Comparison of ENCODE assay signal across 23 mouse cellular contexts in genomic region chr15:7016018-7016417, GRCm38 (mm10).
DNase-seq lines count a peak whose midpoint lies in the region; ATAC-seq and TF ChIP-seq lines count a peak whose summit lies in the region.
"Had no signal": no experiment of that assay in that cellular context is flagged by ENCODE, and none has a peak within 500 bp of the region (broad histone marks: within the 10 kb centered on the region; RNA-seq: fewer than 3 reads in every experiment).

No protein-coding gene starts in this region.

- WGBS in kidney, embryonic 15.5 days = 20% methylated on average over 3 of the region's 3 CpGs
- 38% methylated on average over 3 of the region's 3 CpGs for WGBS in lung, embryonic 14.5 days

- H3K9ac ChIP-seq in kidney, embryonic 15.5 days = no peak overlapping the region
- H3K9ac ChIP-seq in lung, embryonic 14.5 days = no peak overlapping the region
- H3K9ac ChIP-seq: embryonic facial prominence, embryonic 12.5 days; forebrain, embryonic 12.5 days; hindbrain, embryonic 14.5 days had no signal

- no peak overlapping the region for H3K4me2 ChIP-seq in kidney, embryonic 15.5 days
- H3K4me2 ChIP-seq in lung, embryonic 14.5 days = no peak overlapping the region
- H3K4me2 ChIP-seq: embryonic facial prominence, embryonic 12.5 days; forebrain, embryonic 12.5 days; heart, embryonic 11.5 days; hindbrain, embryonic 14.5 days had no signal

- DNase-seq in frontal cortex, adult 2 months (ENCODE audit: extremely low spot score in 1 of 2, low spot score in 1 of 2) = no peak
- DNase-seq in kidney, postnatal 10 days = no peak
- peak; percentile 50 for DNase-seq in lung, embryonic 14.5 days
- no peak for DNase-seq in lung, postnatal 14 days
- peak; percentile 27 for DNase-seq in brain, adult 2 months (ENCODE audit: low read depth, low spot score)
- DNase-seq in MN1 (ENCODE audit: low spot score) = no peak
- DNase-seq: adrenal gland, adult 2 months; adrenal gland, postnatal 25 days; cerebellum, adult 11 months; cerebellum, adult 8-10 months; cerebellum, postnatal 14 days; embryo, embryonic 11 days; gastrocnemius, adult 2 months; gastrocnemius, postnatal 25 days had no signal

- no peak overlapping the region for H3K4me3 ChIP-seq in kidney, embryonic 15.5 days (replicated peaks)
- H3K4me3 ChIP-seq in lung, embryonic 14.5 days (ENCODE audit: low read depth, low read length) = no peak overlapping the region
- H3K4me3 ChIP-seq: embryonic facial prominence, embryonic 12.5 days; forebrain, embryonic 12.5 days; gastrocnemius, adult 2 months; hindbrain, embryonic 10.5 days had no signal

- peak; percentile 76 for ATAC-seq in frontal cortex, adult (ENCODE audit: low TSS enrichment)
- no peak for ATAC-seq in kidney, embryonic 15.5 days (replicated peaks; ENCODE audit: low FRiP score)
- no peak; the same call in 1 of the 2 replicates for ATAC-seq in lung, embryonic 14.5 days (ENCODE audit: insufficient read depth)
- ATAC-seq: forebrain, embryonic 16.5 days had no signal

- no peaks in the 10 kb centered on the region for H3K36me3 ChIP-seq in kidney, embryonic 15.5 days
- H3K36me3 ChIP-seq in lung, embryonic 14.5 days (ENCODE audit: insufficient read depth) = no peaks in the 10 kb centered on the region
- H3K36me3 ChIP-seq: embryonic facial prominence, embryonic 12.5 days; forebrain, embryonic 12.5 days; hindbrain, embryonic 10.5 days had no signal

- peak overlapping the region; percentile 75 for H3K27ac ChIP-seq in kidney, embryonic 15.5 days
- H3K27ac ChIP-seq in lung, embryonic 14.5 days (ENCODE audit: low read depth) = no peak overlapping the region
- H3K27ac ChIP-seq: embryonic facial prominence, embryonic 12.5 days; forebrain, embryonic 12.5 days; gastrocnemius, adult 2 months; hindbrain, embryonic 10.5 days; hindbrain, embryonic 14.5 days had no signal

- no peaks in the 10 kb centered on the region for H3K27me3 ChIP-seq in kidney, embryonic 15.5 days
- H3K27me3 ChIP-seq in lung, embryonic 14.5 days (ENCODE audit: insufficient read depth, low read length) = no peaks in the 10 kb centered on the region
- H3K27me3 ChIP-seq: CH12.LX; embryonic facial prominence, embryonic 12.5 days; forebrain, embryonic 12.5 days had no signal

- peaks cover 30% of the 10 kb centered on the region for H3K4me1 ChIP-seq in kidney, embryonic 15.5 days
- peaks cover 11% of the 10 kb centered on the region for H3K4me1 ChIP-seq in lung, embryonic 14.5 days (ENCODE audit: insufficient read depth)
- H3K4me1 ChIP-seq: forebrain, embryonic 12.5 days; hindbrain, embryonic 10.5 days had no signal

- no peaks in the 10 kb centered on the region for H3K9me3 ChIP-seq in kidney, embryonic 15.5 days (replicated peaks)
- H3K9me3 ChIP-seq in lung, embryonic 14.5 days (ENCODE audit: low read depth, low read length) = no peaks in the 10 kb centered on the region
- H3K9me3 ChIP-seq: embryonic facial prominence, embryonic 12.5 days; forebrain, embryonic 12.5 days; hindbrain, embryonic 10.5 days had no signal

- no peak for TF ChIP-seq CTCF in lung, embryonic 14.5 days (IDR thresholded peaks at IDR 0.05; ENCODE audit: low read depth)

Comparison
In these comparisons a context has a peak if more than half of its experiments do, and no peak if none do; other contexts are left out.
1. DNase-seq: peak in lung, embryonic 14.5 days (single experiment) and brain, adult 2 months (single experiment); none in frontal cortex, adult 2 months (0 of 2), kidney, postnatal 10 days (single experiment), lung, postnatal 14 days (single experiment) and MN1 (single experiment).